Mouse (Mus musculus): ENCODE measurements at regions not wholly inside any gene's neighbourhood (a gene's known extent, or its start where the extent isn't known, plus 50 kb on each side); places are given as distances from the start of the nearest gene placed in this dataset.

DNA sequence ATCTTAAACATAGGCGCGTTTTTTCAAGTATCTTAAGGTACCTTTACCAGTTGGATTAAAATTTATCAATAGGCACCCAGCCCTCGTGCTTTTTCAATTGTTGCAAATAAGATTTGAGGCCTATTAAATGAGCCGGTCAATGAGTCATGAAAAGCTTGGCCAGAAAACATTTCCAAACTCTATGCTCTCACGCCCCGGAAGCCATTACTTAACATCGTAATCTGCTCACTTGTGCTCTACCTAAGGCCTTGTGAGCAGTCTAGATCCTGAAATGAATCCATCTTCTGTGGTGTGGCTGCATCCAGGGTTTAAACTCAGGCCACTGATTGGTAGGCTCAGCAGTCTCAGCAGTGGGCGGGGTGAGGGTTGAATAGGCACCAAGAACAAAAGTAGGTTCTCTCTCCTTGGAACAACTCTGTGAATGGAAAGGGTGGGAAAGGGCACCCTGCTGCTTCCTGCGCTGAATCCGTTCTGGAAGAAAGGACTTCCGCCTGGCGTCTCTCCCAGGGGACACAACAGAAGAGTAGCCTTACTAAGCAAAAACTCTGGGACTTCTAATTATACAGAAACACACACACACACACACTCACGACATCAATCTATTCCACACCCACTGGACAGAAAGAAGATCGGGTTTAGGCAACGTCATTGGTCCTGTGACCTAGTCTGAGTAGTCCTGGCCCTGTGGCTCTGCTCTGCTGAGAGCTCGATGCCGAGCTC, 53.4 kb upstream of the Fmnl2 start:
- intact Hi-C loops (cut with DNase I), result no loop called here

DNA sequence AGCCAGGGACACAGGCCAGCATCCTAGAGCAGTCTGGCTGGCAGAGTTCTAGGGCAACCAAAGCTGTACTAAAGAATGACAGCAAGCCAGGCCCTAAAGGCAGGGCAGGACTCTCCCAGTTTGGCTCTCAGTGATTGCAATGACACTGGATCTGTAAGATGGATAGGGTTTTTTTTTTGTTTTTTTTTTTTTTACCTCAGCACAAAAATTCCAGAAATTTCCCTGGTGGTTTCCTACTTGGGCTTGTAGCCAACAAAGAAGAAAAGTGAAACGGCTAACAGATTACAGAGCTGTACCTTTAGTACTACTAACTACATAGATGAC, 52.9 kb upstream of the Fmnl2 start:
- intact Hi-C loops (cut with DNase I), result no loop called here
- peak; percentile 7 to 8 for DNase-seq

More for the DNA sequence above, 53.4 kb upstream of the Fmnl2 start:
- peak; percentile 19 to 24 for DNase-seq

DNA sequence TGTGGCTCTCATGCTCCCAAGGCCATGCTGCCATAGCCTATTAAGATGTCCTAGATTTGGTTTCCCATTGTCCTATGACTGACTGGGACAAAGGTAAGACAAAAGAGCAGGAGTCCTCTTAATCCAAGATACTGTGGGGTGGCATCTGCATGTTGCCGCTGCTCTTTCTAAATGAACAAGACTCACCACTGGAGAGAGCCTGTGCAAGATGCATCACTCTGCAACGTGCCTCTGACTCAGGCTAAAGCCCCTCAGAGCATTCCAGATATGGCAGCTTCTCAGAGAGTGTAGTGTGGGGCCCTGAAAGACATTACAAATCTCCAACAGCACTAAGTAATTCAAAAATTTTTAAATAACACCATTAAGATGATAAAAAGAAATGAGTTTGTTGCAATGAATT, 49.8 kb upstream of the Fmnl2 start:
- DNase-seq, result no peak
- intact Hi-C loops (cut with DNase I), result no loop called here

Measured in heart, postnatal 36 days (tissue).